26 mouse cellular contexts compared by ENCODE assay signal in the genomic region with DNA sequence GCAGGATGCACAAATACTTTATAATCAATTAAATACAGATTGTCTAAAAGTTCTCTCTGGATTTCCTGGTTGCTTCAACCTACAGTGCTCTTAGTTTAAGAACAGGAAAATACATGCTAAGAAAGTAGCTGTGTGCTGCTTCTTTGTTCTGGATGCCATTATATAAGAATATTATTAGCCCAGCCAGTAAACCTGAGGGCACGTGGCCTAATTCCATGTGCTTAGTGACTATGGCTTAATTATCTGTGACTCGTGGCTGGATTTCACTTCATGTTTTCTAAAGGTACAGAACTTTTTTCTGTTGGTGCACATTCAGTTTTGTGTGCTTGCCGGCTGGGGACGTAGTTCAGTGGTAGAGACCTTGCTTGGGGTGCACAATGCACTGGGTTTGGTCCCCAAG.
DNase-seq lines count a peak whose midpoint lies in the region; ATAC-seq lines count a peak whose summit lies in the region.
"Had no signal": no experiment of that assay in that cellular context is flagged by ENCODE, and none has a peak within 500 bp of the region (broad histone marks: within the 10 kb centered on the region; RNA-seq: fewer than 3 reads in every experiment).

No protein-coding gene starts in this region.

- intact Hi-C loops in heart, postnatal 10 days (cut with DNase I): no loop called here

- no peak for ATAC-seq in heart, embryonic 12.5 days (ENCODE audit: insufficient number of reproducible peaks, low FRiP score)
- no peak for ATAC-seq in heart, embryonic 15.5 days (replicated peaks; ENCODE audit: insufficient number of reproducible peaks, insufficient read depth, low FRiP score, low read depth)
- no peak for ATAC-seq in hindbrain, embryonic 12.5 days (ENCODE audit: low FRiP score)
- ATAC-seq: forebrain, embryonic 14.5 days; forebrain, postnatal 0 days; intestine, postnatal 0 days had no signal

- peak overlapping the region; percentile 46 for H3K4me2 ChIP-seq in heart, embryonic 12.5 days
- H3K4me2 ChIP-seq in heart, embryonic 15.5 days: peak overlapping the region; percentile 46
- no peak overlapping the region for H3K4me2 ChIP-seq in hindbrain, embryonic 12.5 days (replicated peaks)
- H3K4me2 ChIP-seq: embryonic facial prominence, embryonic 12.5 days; embryonic facial prominence, embryonic 15.5 days; hindbrain, embryonic 15.5 days had no signal

- peaks cover 42% of the 10 kb centered on the region for H3K4me1 ChIP-seq in heart, embryonic 12.5 days (replicated peaks)
- peaks cover 32% of the 10 kb centered on the region for H3K4me1 ChIP-seq in heart, embryonic 15.5 days (replicated peaks)
- H3K4me1 ChIP-seq in hindbrain, embryonic 12.5 days: no peaks in the 10 kb centered on the region

- no peak for DNase-seq in heart, postnatal 10 days
- DNase-seq in heart, postnatal 4 days: no peak
- peak; percentile 27 for DNase-seq in retina, embryonic 14.5 days (ENCODE audit: low spot score)
- no peak for DNase-seq in retina, postnatal 1 day
- DNase-seq: adrenal gland, adult 2 months; adrenal gland, postnatal 14 days; B cell, adult 2 months; cerebellum, adult 11 months; cerebellum, adult 2 months; cerebellum, adult 9-11 months; cerebellum, postnatal 25 days; forebrain, postnatal 0 days; gastrocnemius, adult 2 months; gastrocnemius, postnatal 14 days; heart, postnatal 36 days; kidney, adult 2 months had no signal

- no peaks in the 10 kb centered on the region for H3K27me3 ChIP-seq in heart, embryonic 12.5 days (replicated peaks)
- no peaks in the 10 kb centered on the region for H3K27me3 ChIP-seq in heart, embryonic 15.5 days
- H3K27me3 ChIP-seq in hindbrain, embryonic 12.5 days: no peaks in the 10 kb centered on the region
- H3K27me3 ChIP-seq: CH12.LX; embryonic facial prominence, embryonic 12.5 days; embryonic facial prominence, embryonic 15.5 days; hindbrain, embryonic 15.5 days had no signal

- H3K9me3 ChIP-seq in heart, embryonic 12.5 days (replicated peaks): no peaks in the 10 kb centered on the region
- H3K9me3 ChIP-seq in heart, embryonic 15.5 days (replicated peaks): no peaks in the 10 kb centered on the region
- H3K9me3 ChIP-seq in hindbrain, embryonic 12.5 days (replicated peaks): no peaks in the 10 kb centered on the region
- H3K9me3 ChIP-seq: embryonic facial prominence, embryonic 12.5 days; embryonic facial prominence, embryonic 15.5 days; G1E; hindbrain, embryonic 15.5 days had no signal

- 69% methylated on average over 4 of the region's 4 CpGs for WGBS in heart, embryonic 12.5 days
- 67% methylated on average over 4 of the region's 4 CpGs for WGBS in heart, embryonic 15.5 days
- WGBS in hindbrain, embryonic 12.5 days: 78% methylated on average over 4 of the region's 4 CpGs

- no peaks in the 10 kb centered on the region for H3K36me3 ChIP-seq in heart, embryonic 12.5 days
- H3K36me3 ChIP-seq in heart, embryonic 15.5 days: no peaks in the 10 kb centered on the region
- no peaks in the 10 kb centered on the region for H3K36me3 ChIP-seq in hindbrain, embryonic 12.5 days
- H3K36me3 ChIP-seq: embryonic facial prominence, embryonic 12.5 days; embryonic facial prominence, embryonic 15.5 days; G1E; hindbrain, embryonic 15.5 days had no signal

- H3K9ac ChIP-seq in heart, embryonic 12.5 days: no peak overlapping the region
- H3K9ac ChIP-seq in heart, embryonic 15.5 days: no peak overlapping the region
- no peak overlapping the region for H3K9ac ChIP-seq in hindbrain, embryonic 12.5 days
- H3K9ac ChIP-seq: embryonic facial prominence, embryonic 12.5 days; embryonic facial prominence, embryonic 15.5 days; forebrain, postnatal 0 days; hindbrain, embryonic 15.5 days had no signal

- no peak overlapping the region; the same call in 1 of the 2 replicates for H3K27ac ChIP-seq in heart, embryonic 12.5 days (ENCODE audit: poor library complexity, severe bottlenecking)
- peak overlapping the region; percentile 41 for H3K27ac ChIP-seq in heart, embryonic 15.5 days
- H3K27ac ChIP-seq in hindbrain, embryonic 12.5 days: no peak overlapping the region
- H3K27ac ChIP-seq: embryonic facial prominence, embryonic 12.5 days; embryonic facial prominence, embryonic 15.5 days; gastrocnemius, adult 2 months; hindbrain, embryonic 15.5 days had no signal

- peak overlapping the region; percentile 12; the same call in 1 of the 2 replicates for H3K4me3 ChIP-seq in heart, embryonic 12.5 days
- peak overlapping the region; percentile 27 for H3K4me3 ChIP-seq in heart, embryonic 15.5 days
- no peak overlapping the region for H3K4me3 ChIP-seq in hindbrain, embryonic 12.5 days
- H3K4me3 ChIP-seq: embryonic facial prominence, embryonic 12.5 days; embryonic facial prominence, embryonic 15.5 days; gastrocnemius, adult 2 months; hindbrain, embryonic 15.5 days had no signal
